Mouse (Mus musculus): ENCODE results near the gene Ifrd1.
"Not testable (repeated sequence)": the region's sequence is repeated elsewhere in the genome, so short reads cannot be mapped to it uniquely, and the experiment has no call there.

The Ifrd1 gene

DNA sequence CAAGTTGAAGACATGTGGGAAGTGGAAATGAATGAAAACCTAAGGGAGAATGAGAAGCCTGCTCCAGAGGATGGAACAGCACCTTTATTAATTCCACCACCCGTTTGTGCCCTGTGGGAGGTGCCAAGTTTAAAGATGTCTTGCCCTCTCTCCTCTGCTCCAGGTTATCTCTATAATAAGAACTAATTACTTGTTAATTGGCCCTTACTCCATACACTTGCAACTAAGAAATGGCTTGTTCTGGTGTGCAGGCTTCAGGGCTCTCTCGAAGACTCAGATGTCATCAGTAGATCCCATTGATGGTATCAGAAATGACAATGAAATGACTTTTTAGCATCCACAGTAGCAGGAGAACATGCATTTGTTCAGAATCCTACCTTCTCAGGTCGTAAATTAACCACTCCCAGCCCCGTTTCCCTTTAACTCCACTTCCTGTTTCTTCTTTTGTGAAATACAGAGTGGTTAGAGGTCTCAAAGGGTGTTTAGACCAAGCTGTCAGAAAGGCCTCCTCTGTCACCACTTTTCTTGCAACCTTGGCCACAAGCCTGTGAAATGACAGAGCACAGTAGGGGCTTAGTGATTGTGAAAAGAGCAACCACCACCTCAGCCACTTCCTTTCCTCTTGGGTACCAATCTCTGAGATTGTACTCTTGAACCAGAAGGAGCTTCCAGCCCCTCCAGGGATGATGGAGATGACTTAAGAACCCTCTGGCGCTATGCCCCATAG is at the start of gene Ifrd1:
Gene Ifrd1, minus strand, starts transcription at position 51 of the 727 bp plus-strand sequence.
- no peak for DNase-seq (ENCODE audit: low read depth, low spot score)

DNA sequence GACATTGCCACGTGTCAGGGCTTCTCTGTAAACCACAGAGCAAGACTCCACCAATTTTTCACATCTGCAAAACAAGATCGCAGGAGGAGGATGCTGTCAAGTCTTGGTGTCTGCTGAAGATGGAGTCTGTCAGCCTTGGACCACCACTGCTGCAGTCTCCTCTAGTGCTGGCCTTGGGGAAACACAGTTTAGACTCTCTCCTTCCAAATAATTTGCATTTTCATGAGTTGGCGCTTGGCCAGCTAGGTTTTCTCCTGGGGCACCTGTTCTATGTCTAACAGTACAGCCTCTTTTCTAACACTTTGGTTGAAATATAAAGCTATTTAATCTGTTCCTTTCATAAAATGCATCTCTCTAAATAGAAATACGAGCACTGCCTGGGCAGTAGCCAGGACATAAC is 38.2 kb upstream of the Ifrd1 start:
- DNase-seq (ENCODE audit: low read depth, low spot score), result no peak

DNA sequence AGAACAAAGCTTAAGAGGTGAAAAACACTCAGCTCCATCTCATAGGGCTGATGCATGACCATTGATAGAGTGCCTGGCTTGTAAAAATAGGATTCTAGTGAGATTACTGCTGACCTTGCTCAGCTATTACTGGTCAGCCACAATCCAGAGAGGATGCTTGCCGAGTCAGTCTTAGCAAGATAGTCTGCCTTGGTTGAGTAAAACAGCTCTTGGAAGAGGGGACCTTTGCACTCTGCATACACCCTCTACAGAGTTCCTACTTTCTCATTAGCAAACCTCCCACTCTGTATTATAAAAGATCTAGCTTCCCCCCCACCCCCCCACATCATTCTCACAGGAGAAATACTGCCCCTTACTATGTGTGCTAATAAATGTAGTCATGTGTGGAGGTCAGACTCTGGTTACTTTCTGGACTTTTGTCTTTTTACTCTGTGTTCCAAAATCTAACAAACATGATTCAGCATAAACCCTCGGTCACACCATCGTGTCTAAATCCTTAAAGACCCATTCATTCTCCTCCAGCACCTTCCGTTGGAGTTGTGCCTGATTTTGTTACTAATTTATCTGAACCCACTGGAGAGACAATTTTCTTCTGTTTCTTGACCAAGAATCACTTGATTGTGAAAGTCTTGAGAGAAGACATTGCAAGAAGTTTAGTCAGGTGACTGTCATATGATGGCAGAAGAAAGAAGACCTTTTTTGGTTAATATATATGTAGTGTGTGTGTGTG is 32.5 kb upstream of the Ifrd1 start:
- DNase-seq (ENCODE audit: low read depth, low spot score), result no peak

DNA sequence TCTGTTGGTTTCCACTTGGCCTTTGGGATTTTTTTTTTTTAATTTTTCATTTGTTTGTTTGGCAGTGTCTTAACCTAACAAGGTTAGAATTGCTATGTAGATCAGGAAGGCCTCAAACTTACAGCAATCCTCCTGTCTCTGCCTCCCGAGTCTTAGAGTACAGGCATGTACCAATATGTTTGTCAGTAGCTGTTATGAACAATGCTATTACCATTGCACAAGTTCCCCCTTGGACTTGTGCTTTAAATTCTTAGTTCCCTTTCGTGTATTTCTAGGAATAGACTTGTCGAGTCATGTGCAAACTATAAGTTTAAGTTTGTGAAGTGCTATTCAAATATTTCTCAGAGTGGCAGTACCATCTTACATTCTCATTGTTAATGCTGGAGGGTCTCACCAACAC is 29.3 kb upstream of the Ifrd1 start:
- no peak for DNase-seq (ENCODE audit: low read depth, low spot score)

DNA sequence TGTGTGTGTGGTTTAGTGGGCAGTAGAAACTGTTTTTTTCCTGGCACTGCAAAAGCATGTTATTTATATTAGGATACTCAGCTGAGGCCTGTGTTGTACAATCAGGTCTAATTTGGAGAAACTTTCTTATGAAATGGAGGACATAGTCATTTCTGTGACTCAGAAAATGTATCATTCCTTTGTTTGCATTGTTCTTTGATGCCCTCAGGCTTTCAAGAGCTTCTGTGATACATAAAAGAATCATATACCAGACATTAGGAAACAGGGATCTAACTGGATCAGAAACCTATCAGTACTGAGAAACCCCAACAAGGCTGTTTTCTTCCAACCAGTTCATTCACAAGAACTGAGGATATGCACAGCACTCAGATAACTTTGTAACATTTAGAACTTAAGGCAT is 26.6 kb upstream of the Ifrd1 start:
- DNase-seq (ENCODE audit: low read depth, low spot score), result no peak

DNA sequence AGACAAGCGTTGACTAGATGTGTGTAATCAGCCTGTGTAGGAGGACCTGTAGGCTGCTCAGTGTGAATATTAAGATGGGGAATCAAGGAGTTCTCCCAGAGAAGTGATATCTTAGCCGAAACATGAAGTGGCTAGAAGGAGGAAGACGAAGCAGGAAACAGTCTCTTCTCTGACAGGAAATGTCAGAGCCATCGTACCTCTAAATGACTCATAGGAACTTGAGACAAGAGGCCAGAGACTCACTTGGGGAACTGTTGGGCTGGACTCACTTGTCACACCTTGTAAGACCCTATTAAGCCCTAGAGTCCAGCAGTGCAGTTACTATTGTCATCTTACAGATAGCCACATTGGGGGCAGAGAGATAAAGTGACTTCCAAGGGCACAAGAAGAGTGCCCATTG is 25.0 kb upstream of the Ifrd1 start:
- no peak for DNase-seq (ENCODE audit: low read depth, low spot score)

DNA sequence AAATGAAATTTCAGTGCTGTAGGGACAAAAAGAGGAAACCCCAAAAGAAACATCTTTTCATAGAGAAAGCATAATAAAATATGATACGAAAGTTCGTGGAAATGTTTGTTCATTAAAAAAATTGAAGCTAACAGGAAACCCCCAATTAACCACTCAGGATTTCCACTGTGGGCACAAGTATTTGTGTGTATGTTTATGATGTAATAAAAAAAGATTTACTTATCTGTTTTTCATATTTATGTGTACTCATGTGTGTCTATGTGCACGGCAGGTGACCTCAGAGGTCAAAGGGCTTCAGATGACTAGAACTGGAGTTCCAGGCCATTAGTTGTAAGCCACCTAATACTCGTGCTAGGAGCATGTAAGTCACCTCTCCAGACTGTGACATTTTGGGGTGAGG is 24.4 kb upstream of the Ifrd1 start:
- no peak for DNase-seq (ENCODE audit: low read depth, low spot score)

DNA sequence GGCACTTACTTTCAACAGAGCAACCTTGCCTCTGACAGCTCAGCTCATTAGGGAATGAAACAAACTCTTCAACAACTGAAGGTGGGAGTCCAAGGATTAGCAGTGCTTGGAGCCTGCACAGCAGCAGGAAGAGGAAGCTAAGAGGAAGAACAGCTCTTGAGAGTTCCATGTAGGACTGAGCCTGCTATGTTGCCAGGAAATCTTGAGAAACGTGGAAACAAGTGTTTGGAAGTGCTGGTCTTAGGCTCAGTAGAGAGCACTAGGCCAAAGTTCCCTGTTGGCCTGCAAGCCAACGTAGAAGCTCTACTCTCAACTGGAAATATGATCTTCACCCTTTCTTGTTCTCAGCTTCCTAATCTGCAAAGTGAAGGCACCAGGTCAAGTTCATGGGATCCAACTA is 20.0 kb upstream of the Ifrd1 start:
- DNase-seq (ENCODE audit: low read depth, low spot score), result no peak

DNA sequence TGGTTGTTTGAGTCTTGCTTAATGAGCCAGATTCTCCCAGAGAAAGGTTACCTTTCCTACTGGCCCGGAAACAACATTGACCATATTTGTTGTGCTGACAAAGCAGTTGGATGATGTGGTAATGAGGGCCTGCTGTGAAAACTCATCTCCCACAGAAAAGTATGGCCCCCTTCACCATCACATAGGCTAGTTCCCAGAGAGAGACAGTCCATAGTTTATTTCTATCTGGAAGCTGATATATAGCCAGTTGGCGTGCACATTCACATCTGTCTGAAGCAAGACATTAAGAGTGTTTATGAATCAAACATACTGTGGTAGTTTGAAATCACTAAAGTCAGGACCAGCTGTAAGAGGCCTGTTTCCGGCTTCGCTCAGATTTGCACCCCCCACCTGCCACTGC is 15.4 kb upstream of the Ifrd1 start:
- no peak for DNase-seq (ENCODE audit: low read depth, low spot score)

DNA sequence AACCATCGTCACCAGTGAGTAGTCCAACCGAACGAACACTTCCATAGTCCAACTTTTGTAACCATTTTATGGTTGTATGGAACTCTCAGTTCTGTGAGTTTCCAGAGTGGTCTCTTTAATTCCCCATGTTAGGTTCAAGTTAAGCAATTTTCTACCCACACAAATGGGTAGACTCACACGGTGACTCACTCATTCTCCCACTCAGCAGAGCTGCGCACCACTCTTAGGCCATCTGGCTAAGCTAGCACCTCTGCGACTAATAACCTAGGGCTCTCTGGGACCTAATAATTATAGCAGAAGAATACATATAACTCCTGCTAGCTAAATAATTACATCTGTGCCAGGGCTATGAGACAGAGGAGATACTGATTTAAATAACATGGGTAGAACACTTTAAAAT is 14.7 kb upstream of the Ifrd1 start:
- DNase-seq (ENCODE audit: low read depth, low spot score), result no peak

DNA sequence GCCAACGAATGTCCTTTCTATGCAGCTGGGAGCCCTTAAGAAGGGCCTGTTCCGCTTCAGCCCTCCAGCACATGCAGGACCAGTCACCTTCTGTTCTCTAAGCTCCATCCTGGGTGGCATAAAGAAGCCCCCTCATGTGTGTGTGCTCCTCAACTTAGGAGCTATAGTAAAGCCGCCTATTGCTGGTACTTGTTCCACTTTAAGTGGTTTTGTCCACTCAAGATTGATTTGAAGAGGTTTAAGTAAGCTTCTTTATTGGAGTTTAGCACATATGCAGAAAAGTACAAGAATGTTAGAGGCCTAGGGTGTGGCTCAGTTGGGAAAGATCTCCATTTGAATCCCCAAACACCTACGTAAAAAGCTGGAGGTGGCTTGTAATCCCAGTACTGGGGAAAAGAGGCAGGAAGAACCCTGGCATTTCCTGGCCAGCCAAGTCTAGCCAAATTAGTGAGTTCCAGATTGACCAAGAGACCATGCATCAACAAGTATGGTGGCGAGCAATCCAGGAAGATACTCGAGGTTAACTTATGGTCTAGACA is 10.2 kb upstream of the Ifrd1 start:
- DNase-seq (ENCODE audit: low read depth, low spot score), result no peak

DNA sequence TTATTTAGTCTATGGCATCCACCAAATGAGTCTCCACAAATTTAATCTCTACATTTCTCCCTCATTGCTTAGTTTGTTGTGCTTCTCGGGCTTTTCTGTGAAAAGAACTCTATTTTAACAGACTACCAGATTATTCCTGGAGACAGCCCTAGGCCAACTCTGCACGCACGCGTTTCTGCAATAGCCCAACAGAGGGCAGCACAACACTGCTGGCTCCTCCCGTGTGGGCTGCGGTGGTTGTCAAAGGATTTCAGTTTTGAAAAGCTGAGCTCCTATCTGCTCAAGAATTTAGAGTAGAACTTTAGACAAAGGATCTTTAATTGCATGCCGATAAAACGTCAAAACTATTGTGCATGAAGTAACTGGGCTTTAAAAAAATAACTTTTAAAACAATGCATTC is 8.9 kb upstream of the Ifrd1 start:
- DNase-seq (ENCODE audit: low read depth, low spot score), result peak; percentile 80

DNA sequence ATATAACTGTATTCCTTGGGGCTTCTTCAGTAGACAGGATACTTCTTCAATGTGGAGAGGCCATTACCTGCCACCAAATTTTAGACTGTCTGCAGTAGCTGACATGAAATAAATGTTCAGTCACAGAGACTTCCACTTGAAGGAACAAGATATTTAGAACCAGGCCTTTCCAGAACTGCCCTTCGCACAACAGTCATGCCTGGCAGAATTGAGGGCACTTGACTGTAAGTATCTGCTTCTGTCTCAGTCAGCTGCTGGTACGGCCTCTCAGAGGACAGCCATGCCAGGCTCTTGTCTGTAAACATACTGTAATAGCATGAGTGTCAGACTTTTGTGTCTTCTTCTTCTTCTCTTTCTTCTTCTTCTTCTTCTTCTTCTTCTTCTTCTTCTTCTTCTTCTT is 8.2 kb upstream of the Ifrd1 start:
- no peak for DNase-seq (ENCODE audit: low read depth, low spot score)

DNA sequence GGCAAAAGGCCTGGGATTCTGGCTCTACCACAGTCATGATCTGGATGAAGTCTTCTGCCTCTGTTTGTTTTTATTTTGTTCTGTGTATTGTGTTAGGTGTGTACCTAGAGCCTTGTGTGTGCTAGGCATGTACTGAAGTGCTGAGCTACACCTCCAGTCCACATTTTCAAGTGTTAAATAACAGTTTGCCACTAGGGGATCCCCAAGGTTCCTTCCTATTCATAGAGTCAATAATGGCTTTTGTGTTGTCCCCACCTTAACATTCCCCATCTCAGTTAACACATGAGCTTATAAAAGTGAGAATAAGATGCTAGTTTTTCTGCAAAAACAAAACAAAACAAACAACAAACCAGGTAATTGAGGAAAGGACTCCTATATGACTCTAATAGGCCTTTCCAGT is 7.7 kb upstream of the Ifrd1 start:
- no peak for DNase-seq (ENCODE audit: low read depth, low spot score)

DNA sequence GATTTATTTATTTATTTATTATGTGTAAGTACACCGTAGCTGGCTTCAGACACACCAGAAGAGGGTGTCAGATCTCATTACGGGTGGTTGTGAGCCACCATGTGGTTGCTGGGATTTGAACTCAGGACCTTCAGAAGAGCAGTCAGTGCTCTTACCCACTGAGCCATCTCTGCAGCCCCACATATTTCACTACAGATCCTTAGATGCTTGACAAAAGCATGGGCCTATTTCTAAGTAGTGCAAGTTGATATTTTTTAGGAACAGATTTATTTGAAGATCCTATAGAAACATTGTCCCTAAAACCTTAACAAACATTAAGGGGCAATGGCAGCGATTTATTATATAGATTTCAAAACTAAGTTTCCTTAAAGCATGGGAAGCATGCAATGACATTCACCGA is 7.0 kb upstream of the Ifrd1 start:
- DNase-seq (ENCODE audit: low read depth, low spot score), result not testable (repeated sequence)

DNA sequence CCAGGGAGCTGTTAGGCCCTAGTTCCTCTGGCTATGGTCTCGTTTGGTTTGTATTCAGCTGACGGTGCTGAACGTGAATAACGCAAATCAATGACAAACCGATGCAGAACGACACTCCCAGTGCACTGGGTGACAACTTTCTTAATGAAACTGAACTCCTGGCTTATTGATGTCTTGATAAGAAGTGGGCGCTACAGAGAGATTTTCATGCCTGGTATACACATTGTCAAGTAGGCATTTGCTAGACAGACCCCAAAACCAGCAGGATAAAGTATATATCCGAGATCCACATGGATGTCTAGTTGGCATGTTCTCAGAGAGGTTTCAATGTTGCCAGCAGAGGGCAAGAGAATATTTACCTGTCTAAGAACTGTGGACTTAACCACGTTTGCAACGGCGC is 6.4 kb upstream of the Ifrd1 start:
- no peak for DNase-seq (ENCODE audit: low read depth, low spot score)

DNA sequence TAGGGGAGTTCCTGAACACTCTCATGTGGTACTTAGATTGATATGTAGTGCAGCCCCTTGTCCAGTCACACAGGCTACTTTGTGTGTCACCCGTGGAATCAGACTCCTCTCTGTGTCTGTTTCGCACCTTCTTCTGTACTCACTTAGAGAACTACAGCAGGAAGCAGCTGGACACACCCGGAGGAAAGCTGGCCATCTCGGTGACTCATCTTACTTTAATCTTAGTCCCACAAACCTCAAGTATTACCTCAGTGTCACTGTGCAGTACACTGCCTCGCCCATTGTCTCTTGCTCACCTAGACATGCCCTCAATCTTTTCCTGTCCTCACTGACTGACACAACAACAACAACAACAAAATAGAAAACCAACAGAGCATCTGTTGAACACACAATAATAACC is 4.9 kb upstream of the Ifrd1 start:
- DNase-seq (ENCODE audit: low read depth, low spot score), result no peak

DNA sequence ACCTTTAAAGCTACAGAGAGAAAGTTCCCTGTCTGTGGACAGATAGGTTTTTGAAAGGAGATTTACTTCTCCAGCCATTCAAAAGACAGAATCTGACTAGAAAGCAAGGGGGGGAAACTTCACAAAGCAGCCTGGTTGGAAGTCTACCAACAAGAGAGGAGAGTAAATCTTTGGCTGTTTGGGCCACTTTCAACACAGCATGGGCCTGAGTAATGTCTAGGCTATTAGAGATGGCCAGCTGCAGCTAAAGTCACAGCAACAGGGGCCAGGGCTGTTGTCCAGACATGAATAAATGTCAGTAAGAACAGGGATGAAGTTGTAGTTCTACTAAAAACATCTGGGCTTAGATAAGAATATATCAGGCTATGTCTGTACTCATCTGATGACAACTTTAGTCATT is 2.0 kb upstream of the Ifrd1 start:
- peak; percentile 47 for DNase-seq (ENCODE audit: low read depth, low spot score)

DNA sequence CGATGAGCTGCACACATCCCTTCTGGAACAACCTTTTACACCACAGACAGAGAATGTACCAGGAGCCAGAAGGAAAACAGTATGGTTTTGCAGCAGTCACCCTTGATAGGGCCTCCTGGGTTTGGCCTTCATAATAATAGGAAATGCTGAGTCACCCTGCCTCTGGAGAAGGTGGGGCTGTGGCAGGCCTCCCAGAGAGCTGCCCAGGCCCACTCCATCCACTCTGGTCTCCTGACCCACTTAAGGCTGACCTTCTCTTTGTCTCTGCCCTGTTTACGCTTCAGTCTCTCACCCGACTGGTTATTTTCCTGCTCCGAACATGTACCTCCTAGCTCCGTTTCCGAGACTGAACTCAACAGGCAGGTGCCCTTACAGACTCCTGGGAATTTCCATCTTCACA is 328 bp downstream of the Ifrd1 start:
- no peak for DNase-seq (ENCODE audit: low read depth, low spot score)

DNA sequence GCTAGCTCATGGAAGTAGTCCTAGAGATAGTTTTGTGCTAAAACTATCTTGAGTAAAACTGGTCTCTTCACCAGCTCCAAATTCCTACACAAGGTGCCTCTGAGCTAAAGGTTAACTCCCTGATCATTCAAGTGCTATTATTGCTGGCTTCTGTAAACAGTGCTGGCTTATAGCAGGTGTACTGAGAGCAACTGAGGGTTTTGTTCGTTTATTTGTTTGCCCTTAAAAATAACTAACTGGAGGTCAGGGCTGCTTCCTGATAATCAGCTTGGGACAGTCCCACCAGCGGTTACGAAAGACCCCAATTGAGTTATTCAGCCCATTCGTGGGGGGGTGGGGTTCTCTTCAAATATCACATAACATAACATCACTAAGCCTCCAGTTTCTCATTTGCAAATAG is 920 bp downstream of the Ifrd1 start:
- DNase-seq (ENCODE audit: low read depth, low spot score), result no peak

DNA sequence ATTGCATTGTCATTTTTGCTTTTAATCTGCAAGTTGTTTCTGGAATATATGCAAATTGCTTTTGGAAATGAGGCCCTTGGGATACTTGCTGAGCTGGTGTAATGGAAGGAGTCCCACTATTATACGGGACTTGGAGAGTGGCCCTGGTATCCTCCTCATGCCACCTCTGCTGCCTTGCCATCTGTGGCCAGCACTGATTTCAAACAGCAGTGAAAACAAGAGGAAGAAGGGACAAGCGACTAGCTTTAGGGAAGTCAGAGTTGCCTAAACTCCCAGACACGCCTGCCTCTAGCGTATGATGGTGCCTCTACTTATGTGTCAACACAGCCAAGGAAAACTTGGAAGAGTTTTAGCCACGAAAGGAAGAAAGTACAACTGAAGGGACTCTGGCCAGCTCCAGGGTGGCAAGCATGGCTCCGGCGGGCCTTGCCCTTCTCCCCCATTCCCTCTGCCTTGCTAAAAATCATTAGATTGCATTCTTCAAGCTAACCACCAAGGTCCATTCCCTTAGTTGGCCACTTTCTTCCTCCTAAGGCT is 2.8 kb downstream of the Ifrd1 start:
- DNase-seq (ENCODE audit: low read depth, low spot score), result no peak

DNA sequence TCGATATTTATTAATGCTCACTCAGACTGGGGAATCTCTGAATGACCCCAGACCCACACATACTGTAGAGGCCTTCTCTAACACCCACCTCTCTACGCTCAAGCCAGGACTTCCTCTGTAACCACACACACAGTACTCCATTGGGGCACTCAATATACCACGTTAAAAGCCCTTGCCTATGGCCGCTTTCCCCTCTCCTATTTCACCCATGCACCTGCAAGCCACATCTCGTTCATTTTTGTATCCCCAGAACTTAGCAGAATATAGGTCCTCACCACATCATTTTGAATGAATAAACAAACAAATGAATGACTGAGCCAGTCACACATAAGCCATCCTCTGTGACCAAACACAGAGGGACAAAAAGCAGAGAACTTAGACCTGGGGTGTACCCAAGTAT is 3.4 kb downstream of the Ifrd1 start:
- no peak for DNase-seq (ENCODE audit: low read depth, low spot score)

DNA sequence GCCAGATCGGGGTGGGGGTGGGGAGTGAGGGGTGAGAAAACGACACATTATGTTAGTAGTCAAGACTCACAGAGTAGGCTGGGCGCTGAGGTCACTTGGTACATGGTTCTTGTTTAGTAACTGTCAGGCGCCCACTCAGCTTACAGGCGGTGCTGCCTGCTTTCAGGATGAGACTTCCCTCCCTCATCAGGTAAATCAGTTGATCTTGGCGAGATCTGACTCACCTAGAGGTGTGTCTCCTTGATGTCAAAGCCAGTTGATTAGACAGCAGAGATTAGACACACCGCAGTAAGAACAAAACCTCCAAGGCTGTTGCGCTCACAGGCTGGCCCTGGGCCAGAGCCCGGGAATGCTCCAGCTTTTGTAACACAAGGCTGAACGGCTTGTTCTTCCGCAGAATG is 4.5 kb downstream of the Ifrd1 start:
- DNase-seq (ENCODE audit: low read depth, low spot score), result no peak
